Mouse (Mus musculus): Measurements from ENCODE around the gene Cks1brt. TPM values are rescaled to one million over a fixed set of nuclear protein-coding genes. Genes with fewer than 3 reads are reported as not detected.
"Not testable (repeated sequence)": the region's sequence is repeated elsewhere in the genome, so short reads cannot be mapped to it uniquely, and the experiment has no call there.

Gene Cks1brt
- total RNA-seq (2021), result not detected
- long read RNA-seq, experiment 1, result 0 reads
- long read RNA-seq, experiment 2, result 0 reads

DNA sequence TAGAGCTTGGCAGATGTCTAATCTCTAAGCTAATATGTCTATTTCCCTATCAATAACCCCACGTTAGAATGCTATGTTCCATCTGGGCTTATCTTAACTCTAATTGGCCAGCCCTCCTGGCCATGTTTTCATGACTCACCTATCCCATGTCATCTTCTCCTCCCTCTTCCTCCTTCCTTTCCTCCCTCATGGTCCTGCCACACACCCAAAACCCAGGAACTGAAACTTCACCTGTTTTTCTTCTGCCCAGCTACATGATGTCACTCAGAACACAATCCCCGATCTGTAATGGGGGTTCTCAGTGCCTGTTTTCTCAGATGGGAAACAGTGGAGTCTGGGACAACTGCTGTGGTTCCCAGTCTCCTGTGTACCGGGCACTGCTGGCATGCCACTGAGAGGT is at the start of gene Cks1brt:
Cks1brt (plus strand) TSS at position 301 of the 400 bp plus-strand sequence.
- DNase-seq (ENCODE audit: low spot score in 2 of 2), result no peak

DNA sequence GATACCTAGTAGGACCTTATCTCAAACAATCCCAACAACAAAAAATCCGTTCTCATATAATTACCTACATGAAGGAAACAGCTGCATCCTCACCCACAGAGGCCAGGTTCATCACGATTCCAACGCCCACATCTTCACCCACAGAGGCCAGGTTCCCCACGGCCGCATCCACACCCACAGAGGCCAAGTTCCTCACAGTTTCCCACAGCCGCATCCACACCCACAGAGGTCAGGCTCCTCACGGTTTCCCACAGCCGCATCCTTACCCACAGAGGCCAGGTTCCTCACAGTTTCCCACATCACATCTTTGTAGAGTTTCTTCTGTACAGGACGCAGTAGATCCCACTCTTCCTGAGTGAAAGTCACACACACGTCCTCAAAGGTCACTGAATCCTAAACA is 38.5 kb upstream of the Cks1brt start:
- DNase-seq (ENCODE audit: low spot score in 2 of 2), result no peak

DNA sequence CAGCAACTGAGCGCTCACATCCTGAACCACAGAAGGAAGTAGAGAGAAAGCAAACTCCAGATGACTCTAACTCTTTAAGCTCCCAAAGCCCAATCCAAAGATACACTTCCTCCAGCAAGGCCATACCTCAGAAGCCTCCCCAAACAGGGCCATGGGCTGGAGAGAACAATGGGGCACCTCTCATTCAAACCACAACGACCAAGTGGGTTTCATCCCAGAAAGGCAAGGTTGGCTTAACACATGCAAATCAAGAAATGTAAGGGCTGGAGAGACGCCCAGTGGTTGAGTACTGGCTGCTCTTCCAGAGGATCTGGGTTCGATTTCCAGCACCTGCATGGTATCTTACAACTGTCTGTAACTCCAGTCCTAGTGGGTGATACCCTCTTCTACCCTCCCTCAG is 36.2 kb upstream of the Cks1brt start:
- no peak for DNase-seq (ENCODE audit: low spot score in 2 of 2)

DNA sequence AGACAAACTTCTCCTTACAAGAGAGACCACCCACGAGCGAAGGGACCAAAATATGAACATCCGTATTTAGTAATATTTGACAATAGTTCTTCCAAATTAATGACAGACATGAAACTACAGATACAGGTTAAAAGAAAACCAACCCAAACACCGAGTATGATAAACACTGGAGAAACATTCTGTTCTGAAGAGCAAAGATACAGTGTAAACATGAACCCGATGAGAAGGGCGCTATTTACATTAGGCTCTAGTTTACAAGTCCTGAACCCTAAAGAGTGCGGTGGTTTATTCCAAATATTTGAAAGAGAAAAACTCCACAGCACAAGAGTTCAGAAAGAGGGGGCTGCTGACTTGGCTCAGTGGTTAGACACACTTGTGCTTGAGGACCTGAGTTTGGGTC is 34.7 kb upstream of the Cks1brt start:
- DNase-seq (ENCODE audit: low spot score in 2 of 2), result no peak

DNA sequence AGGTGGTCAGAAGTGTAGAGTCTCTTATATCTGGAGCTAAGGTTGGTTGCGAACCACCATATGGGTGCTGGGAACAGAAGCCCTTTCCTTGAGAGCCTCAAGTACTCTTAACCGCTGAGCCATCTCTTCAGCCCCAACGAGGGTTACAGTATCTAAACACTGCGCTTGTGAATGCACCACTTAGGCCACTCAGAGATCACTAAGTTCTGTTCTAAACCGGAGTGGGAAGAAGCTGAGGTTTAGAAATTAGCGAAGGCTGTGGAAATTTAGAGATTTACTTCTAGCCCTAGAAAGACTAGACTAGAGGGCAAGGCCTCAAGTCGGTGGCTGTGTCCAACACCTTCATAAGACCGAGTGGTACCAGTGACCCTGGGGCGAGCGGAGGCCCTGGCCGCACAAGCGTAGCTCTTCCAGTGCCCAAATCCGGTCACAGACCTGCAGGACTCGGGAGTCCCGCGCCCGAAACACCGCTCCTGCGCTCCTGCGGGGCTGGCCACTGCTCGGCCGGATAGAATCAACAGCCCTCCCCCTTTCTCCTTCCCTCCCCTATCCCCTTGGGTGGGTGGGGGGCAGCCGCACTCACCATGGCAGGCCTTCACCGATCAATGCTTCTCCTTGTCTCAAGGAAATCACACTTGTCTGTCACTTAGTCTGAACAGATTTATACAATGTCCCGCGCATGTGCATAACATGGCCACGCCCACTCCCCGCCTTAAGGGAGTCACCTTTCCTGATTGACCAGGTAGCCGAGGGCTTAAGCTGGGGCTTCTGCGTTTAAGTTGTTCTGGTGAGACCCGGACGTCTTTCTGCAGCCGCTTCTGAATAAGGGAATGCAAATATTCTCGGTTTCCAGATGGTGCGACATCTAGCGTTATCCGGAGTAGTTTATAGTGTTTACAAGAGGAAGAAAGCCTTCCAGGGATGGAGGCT is 32.4 kb upstream of the Cks1brt start:
- DNase-seq (ENCODE audit: low spot score in 2 of 2), result peak; percentile 78 to 87

DNA sequence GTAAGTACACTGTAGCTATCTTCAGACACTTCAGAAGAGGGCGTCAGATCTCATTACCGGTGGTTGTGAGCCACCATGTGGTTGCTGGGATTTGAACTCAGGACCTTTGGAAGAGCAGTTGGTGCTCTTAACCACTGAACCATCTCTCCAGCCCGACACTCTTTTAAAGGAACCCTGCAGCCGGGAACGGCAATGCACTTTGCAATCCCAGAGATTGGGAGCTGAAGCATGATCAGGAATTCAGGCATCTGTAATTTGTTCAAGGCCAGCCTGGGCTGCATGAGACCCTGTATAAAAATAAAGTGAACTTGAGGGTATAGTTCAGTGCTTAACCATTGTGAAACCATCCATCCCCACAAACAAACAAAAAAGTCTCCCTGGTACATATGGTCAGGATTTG is 31.5 kb upstream of the Cks1brt start:
- DNase-seq (ENCODE audit: low spot score in 2 of 2), result not testable (repeated sequence)

DNA sequence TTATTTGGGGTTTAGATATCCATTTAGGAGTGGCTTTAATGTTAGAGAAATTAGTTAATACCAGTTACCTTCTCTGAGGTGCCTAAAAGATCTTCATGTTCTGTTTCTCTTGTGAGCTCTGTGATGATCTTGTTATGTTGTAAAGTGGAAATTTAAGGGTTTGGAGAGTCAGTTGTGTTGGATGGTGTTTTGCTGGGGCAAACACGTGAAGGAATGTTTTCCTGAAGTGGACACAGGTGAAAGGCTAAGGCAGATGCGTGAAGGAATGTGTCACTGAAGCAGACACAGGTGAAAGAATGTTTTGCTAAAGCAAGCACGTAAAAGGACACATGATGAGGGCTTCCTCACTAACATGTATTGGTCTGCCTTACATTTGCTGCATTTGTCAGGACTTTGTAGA is 28.7 kb upstream of the Cks1brt start, which contains the start of gene Zfp791:
Zfp791 (minus strand) TSS at position 101 of the 400 bp plus-strand sequence.
- no peak for DNase-seq (ENCODE audit: low spot score in 2 of 2)

DNA sequence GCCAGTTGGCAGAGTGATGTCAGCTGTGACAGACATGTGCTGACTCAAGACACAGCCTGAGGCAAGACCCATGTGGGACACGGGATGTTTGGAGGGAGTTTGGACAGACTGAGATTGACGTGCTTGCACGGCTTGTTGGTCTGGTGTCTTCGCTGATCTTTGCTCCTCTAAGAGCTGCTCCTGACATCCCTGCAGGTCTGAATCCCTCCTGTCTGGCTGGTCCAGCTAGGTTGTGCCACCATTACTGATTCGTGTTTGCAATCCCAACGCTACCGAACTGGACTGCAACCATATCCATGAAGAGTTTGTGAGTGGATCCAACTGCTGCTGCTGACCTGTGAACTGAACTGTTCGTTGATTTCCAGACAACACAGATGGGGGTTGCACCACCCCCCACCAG is 28.0 kb upstream of the Cks1brt start:
- no peak for DNase-seq (ENCODE audit: low spot score in 2 of 2)

DNA sequence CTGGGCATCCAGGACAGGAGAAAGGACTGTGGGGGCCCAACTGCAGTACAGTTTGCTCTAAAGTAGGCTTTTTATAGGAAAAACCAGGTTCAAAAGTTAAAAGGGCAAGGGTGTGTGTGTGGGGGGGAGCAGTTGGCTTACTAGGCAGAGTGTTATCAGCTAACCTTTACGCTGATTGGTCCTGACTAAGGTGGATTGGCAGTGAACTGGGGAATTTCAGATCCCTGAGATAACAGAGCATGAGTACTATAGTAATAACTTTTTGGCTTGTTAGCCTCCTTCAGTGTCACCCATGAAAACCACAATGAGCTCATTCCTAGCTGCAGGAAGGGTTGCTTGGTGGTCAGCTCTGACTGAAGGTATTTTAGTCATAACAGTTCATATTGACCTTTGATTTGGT is 19.4 kb upstream of the Cks1brt start:
- DNase-seq (ENCODE audit: low spot score in 2 of 2), result no peak

DNA sequence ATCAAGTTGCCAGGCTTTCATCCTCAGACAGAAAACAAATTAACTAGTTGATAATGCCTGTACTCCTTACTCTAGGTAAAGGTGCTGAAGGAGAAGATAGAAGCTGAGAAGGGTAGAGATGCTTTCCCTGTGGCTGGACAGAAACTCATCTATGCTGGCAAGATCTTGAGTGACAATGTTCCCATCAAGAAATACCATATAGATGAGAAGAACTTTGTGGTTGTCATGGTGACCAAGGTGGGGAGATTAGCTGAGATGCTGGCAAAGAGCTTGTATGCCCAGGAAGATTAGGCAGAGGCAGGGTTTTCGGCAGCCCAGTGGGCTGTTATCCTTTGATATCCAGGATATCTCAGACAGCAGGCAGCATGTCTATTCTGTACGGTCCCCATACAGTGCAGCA is 16.0 kb upstream of the Cks1brt start:
- DNase-seq (ENCODE audit: low spot score in 2 of 2), result not testable (repeated sequence)

DNA sequence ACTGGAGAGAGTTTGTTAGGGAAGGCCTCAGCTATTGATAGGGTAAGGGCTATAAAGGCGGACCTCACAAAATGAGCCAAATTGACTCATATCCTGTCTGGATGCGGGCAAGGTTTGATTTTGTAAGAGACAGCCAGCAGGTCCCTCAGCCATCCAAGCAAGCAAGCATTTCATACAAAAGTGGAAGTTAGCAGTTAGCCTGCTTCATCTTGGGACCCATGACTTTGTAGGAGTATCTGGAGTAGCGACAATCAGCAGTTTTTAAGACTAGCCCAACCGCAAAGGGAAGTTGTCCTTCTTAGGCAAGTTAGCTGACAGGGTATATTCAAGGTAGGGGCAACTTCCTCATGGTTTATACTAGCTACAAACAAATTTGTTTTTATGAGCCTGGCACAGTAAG is 9.2 kb upstream of the Cks1brt start:
- no peak for DNase-seq (ENCODE audit: low spot score in 2 of 2)

DNA sequence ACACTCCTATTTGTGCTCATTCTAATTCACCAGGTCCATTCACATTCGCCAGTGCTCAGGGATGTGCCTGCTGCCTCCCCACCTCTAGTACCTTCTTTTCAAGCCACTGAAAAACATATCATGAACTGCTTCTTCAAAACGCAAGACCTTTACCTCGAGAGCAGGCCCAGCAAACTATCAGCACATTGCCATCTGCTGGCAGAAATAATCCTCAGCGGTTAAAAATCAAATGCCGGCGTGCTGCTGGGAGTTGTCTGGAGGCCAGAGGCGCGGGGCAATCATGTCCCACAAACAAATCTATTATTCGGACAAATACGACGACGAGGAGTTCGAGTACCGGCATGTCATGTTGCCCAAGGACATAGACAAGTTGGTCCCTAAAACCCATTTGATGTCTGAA is 19.6 kb downstream of the Cks1brt start:
- DNase-seq (ENCODE audit: low spot score in 2 of 2), result peak; percentile 32 to 48

DNA sequence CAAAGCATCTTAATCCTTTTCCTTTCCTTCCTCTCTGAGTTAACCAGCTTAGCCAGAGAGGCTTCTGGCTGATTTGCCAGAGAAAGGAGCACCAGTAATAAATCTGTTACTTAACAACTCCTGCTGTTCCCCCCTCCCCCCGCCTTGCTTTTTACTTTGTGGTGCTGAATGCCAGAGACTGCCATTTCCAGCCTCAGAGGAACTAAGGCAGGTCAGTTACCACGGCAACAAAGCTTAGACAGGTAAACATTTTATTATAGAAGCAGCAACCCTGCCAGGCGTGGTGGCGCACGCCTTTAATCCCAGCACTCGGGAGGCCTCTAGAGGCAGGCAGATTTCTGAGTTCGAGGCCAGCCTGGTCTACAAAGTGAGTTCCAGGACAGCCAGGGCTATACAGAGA is 24.2 kb downstream of the Cks1brt start:
- peak in 1 of 2 experiments; percentile 2 for DNase-seq (ENCODE audit: low spot score in 2 of 2)

DNA sequence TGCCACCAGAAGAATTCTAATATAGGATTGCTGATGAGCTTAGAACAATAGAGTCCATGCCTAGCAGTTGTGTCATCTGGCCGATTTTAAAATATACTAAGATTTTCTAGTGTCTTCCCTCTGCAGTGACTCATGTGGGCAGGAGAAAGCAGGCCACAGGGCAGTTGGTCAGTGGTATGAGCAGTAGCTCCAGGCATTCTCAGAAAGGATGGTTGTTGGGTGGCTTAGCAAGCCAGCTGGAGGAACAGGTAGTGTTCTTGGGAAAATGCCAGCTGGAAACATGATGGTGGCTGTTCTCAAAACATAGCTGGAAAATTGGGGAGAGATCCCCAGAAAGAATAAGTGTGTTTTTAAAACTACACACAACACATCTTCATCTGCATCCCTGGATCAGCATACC is 40.6 kb downstream of the Cks1brt start:
- DNase-seq (ENCODE audit: low spot score in 2 of 2), result no peak

DNA sequence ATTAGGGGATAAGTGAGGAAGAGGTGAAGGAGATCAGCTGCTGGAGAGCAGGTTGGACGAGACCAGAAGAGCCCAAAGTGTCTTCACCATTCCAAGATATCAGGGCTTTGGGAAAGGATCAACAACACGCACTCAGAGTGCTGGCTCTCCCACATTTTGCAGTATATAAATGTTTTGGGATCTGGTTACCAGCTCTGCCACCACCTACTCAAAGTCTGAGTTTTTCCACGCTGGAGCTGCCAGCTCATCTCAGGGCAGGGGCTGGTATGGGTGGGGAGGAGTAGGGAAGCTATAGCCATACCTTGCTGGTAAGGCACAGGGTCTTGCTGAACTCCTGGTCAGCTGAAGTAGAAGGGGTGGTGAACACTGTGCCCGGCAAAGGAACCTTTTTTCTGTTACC is 68.5 kb downstream of the Cks1brt start:
- DNase-seq (ENCODE audit: low spot score in 2 of 2), result peak; percentile 2 to 30

DNA sequence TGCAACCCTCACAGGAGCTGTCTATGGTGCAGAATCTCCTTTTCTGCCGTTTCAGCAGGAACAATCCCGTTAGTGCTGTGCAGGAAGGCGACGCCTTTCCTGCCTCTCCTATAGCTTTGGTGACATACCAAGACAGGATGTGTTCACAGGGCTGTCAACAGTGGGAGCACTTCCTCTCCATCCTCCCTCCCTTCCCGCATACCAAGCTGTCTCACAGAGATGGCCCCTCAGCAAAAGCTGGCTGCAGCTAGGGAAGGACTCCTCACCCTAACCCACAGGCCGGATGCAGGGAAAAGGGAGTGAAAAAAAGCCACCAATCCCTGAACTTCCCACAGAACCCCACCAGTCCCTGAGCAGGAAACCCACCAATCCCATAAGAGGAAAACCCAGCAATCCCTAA is 69.3 kb downstream of the Cks1brt start:
- no peak for DNase-seq (ENCODE audit: low spot score in 2 of 2)

Small RNA genes lying within 50 kb of the gene (microRNA-seq; reads per million reads assigned to microRNA genes)
- 0.42 to 0.50 reads per million in 2 experiments for gene Gm23388

Other genes with a start within 250 kb of the Cks1brt start
- gene Klf1, start 250.0 kb upstream of the Cks1brt start, total RNA-seq (2021), result under 1 TPM in 1 of 2 experiments, not detected in 1; 0.28 TPM
- 1 to 10 TPM; 3.2 to 3.7 TPM for gene Dnase2a, start 243.4 kb upstream of the Cks1brt start, total RNA-seq (2021)
- gene Mast1, start 214.6 kb upstream of the Cks1brt start, total RNA-seq (2021), result 10 to 100 TPM; 75.6 to 83.6 TPM
- gene Rtbdn, start 204.9 kb upstream of the Cks1brt start, total RNA-seq (2021), result 1 to 10 TPM in 1 of 2 experiments, under 1 TPM in 1; 0.91 to 1.3 TPM
- gene Gm49661, start 182.5 kb upstream of the Cks1brt start, total RNA-seq (2021), result not detected
- gene Prdx2, start 182.3 kb upstream of the Cks1brt start, total RNA-seq (2021), result 100 to 1,000 TPM; 338 to 344 TPM
- 10 to 100 TPM; 45.8 to 59.8 TPM for gene Rnaseh2a, start 182.2 kb upstream of the Cks1brt start, total RNA-seq (2021)
- gene Junb, start 173.2 kb upstream of the Cks1brt start, total RNA-seq (2021), result 100 to 1,000 TPM; 119 to 130 TPM
- 1 to 10 TPM; 9.6 to 9.7 TPM for gene Hook2, start 161.3 kb upstream of the Cks1brt start, total RNA-seq (2021)
- gene Best2, start 137.4 kb upstream of the Cks1brt start, total RNA-seq (2021), result not detected
- gene Asna1, start 126.6 kb upstream of the Cks1brt start, total RNA-seq (2021), result 100 to 1,000 TPM; 130 to 138 TPM
- gene Trir, start 125.1 kb upstream of the Cks1brt start, total RNA-seq (2021), result 100 to 1,000 TPM; 129 to 134 TPM
- gene Tnpo2, start 115.0 kb upstream of the Cks1brt start, total RNA-seq (2021), result 100 to 1,000 TPM; 171 to 176 TPM
- gene Fbxw9, start 91.9 kb upstream of the Cks1brt start, total RNA-seq (2021), result 10 to 100 TPM; 16.2 to 17.5 TPM
- not detected for gene Gm5741, start 83.9 kb upstream of the Cks1brt start, total RNA-seq (2021)
- 10 to 100 TPM; 63.8 to 68.7 TPM for gene Dhps, start 80.2 kb upstream of the Cks1brt start, total RNA-seq (2021)
- gene Wdr83os, start 71.2 kb upstream of the Cks1brt start, total RNA-seq (2021), result 10 to 100 TPM; 58.4 to 64.3 TPM
- 10 to 100 TPM; 24.3 to 24.5 TPM for gene Wdr83, start 70.6 kb upstream of the Cks1brt start, total RNA-seq (2021)
- gene Man2b1, start 68.7 kb upstream of the Cks1brt start, total RNA-seq (2021), result 10 to 100 TPM; 30.8 to 36.9 TPM
- 1 to 10 TPM; 7.8 to 8.8 TPM for gene Zfp791, start 28.8 kb upstream of the Cks1brt start, total RNA-seq (2021)
- not detected for gene Olfr371, start 74.1 kb downstream of the Cks1brt start, total RNA-seq (2021)
- 10 to 100 TPM; 26.5 to 28.1 TPM for gene Orc6, start 147.7 kb downstream of the Cks1brt start, total RNA-seq (2021)
- 100 to 1,000 TPM; 128 to 133 TPM for gene Vps35, start 147.9 kb downstream of the Cks1brt start, total RNA-seq (2021)
- gene Mylk3, start 234.4 kb downstream of the Cks1brt start, total RNA-seq (2021), result 1 to 10 TPM; 4.5 to 6.2 TPM

All from left cerebral cortex, adult 18-20 months (tissue).